ENCODE assay signal across 9 mouse cellular contexts in the genomic region with DNA sequence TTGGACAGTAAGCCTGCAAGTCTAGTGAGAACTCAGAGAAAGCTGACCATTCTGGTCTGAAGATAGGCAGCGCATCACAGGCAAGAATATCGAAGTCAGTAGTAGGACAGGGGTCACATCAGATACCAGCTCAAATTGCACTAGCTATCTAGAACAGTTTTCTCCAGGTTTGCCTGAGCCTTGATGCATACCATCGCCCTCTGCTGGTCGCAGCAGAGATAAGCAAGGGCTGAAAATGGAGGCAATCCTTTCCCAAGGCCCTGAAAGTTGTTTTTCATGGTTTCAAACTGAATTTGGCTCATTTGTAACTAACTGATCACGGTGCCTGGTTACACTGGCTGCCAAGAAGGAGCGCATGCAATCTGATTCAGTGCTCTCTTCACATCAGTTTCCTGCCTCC. TPM values are rescaled to one million over a fixed set of nuclear protein-coding genes. Genes with fewer than 3 reads are reported as not detected.
DNase-seq lines count a peak whose midpoint lies in the region; ATAC-seq and TF ChIP-seq lines count a peak whose summit lies in the region.
"Had no signal": no experiment of that assay in that cellular context is flagged by ENCODE, and none has a peak within 500 bp of the region (broad histone marks: within the 10 kb centered on the region; RNA-seq: fewer than 3 reads in every experiment).

No protein-coding gene starts in this region.

- DNase-seq in cerebellum, adult 11-12 months, result no peak
- peak; percentile 20 to 47 for DNase-seq in urinary bladder, adult 18-20 months (ENCODE audit: low spot score in 2 of 2)
- DNase-seq in urinary bladder, adult 2 months (ENCODE audit: low spot score), result no peak
- DNase-seq in embryo, embryonic 10 days (ENCODE audit: low spot score), result peak; percentile 79
- peak; percentile 57 for DNase-seq in lung, adult 2 months

- 25% methylated on average over 6 of the region's 6 CpGs for WGBS in lung, adult 2 months
- 23% methylated on average over 6 of the region's 6 CpGs for WGBS in small intestine, adult 2 months

- H3K27ac ChIP-seq in small intestine, adult 2 months (ENCODE audit: insufficient read depth, low read depth, low read length), result no peak overlapping the region
- H3K27ac ChIP-seq: limb, embryonic 12.5 days had no signal

- TF ChIP-seq POLR2A in lung, adult 2 months (IDR thresholded peaks at IDR 0.05; ENCODE audit: borderline replicate concordance, extremely low read depth, low read depth, low read length), result no peak
- TF ChIP-seq POLR2A in small intestine, adult 2 months (IDR thresholded peaks at IDR 0.05; ENCODE audit: low read depth, low read length), result no peak

- H3K4me3 ChIP-seq in lung, adult 2 months (replicated peaks; ENCODE audit: extremely low read depth, low read depth, low read length), result no peak overlapping the region
- H3K4me3 ChIP-seq in small intestine, adult 2 months (ENCODE audit: low read depth, low read length), result no peak overlapping the region
- H3K4me3 ChIP-seq: limb, embryonic 12.5 days had no signal

- peak; percentile 66; the same call in 1 of the 2 replicates for ATAC-seq in cerebellum, adult (ENCODE audit: insufficient number of reproducible peaks, low FRiP score, low TSS enrichment)
- peak; percentile 69 for ATAC-seq in inflammation-experienced regulatory T-cells, adult 6 months

- no peaks in the 10 kb centered on the region for H3K27me3 ChIP-seq in small intestine, adult 2 months (ENCODE audit: control insufficient read depth, insufficient read depth, low read length)
- H3K27me3 ChIP-seq: limb, embryonic 12.5 days had no signal

- peak; percentile 97 for TF ChIP-seq CTCF in lung, adult 2 months (IDR thresholded peaks at IDR 0.05; ENCODE audit: insufficient read depth, low read length)
- TF ChIP-seq CTCF in small intestine, adult 2 months (IDR thresholded peaks at IDR 0.05; ENCODE audit: extremely low read depth, insufficient read length, insufficient replicate concordance, low read depth, low read length), result peak; percentile 88; the same call in 1 of the 2 replicates

- H3K36me3 ChIP-seq in small intestine, adult 2 months (ENCODE audit: control insufficient read depth, insufficient read depth, low read length), result no peaks in the 10 kb centered on the region

- no peaks in the 10 kb centered on the region; the same call in 1 of the 2 replicates for H3K4me1 ChIP-seq in lung, adult 2 months (ENCODE audit: control insufficient read depth, insufficient read depth, low read length)
- no peaks in the 10 kb centered on the region for H3K4me1 ChIP-seq in small intestine, adult 2 months (ENCODE audit: control insufficient read depth, insufficient read depth, insufficient read length, low read length)
- H3K4me1 ChIP-seq: limb, embryonic 12.5 days had no signal

RNA-seq across cellular contexts. Expression of a gene that starts 29.0 kb away (rescaled TPM):
- 58.3 and 85.0 TPM in 2 replicates for polyA plus RNA-seq in urinary bladder, adult 2 months (2012; rRNA removed)
- 100 to 1,000 TPM; 155 to 203 (median 157) TPM for polyA plus RNA-seq in inflammation-experienced regulatory T-cells, adult 6 months (2017; shearing (Covaris generic))
- polyA plus RNA-seq in lung, adult 2 months (2012; rRNA removed), result 5.5 and 10.9 TPM in 2 replicates
- 5.4 and 10.3 TPM in 2 replicates for polyA plus RNA-seq in small intestine, adult 2 months (2012; rRNA removed)

RNA-seq across cellular contexts. Expression of a gene that starts 33.7 kb away (rescaled TPM):
- polyA plus RNA-seq in urinary bladder, adult 2 months (2012; rRNA removed), result 29.5 and 31.1 TPM in 2 replicates
- under 1 TPM; 0.21 to 0.43 (median 0.25) TPM for polyA plus RNA-seq in inflammation-experienced regulatory T-cells, adult 6 months (2017; shearing (Covaris generic))
- polyA plus RNA-seq in lung, adult 2 months (2012; rRNA removed), result 9.6 and 16.4 TPM in 2 replicates
- polyA plus RNA-seq in small intestine, adult 2 months (2012; rRNA removed), result 11.3 and 15.0 TPM in 2 replicates

Comparison
In these comparisons a context has a peak if more than half of its experiments do, and no peak if none do; other contexts are left out.
1. DNase-seq: peak in urinary bladder, adult 18-20 months (2 of 2), embryo, embryonic 10 days (single experiment) and lung, adult 2 months (single experiment); none in cerebellum, adult 11-12 months (single experiment) and urinary bladder, adult 2 months (single experiment).